Mouse (Mus musculus): ENCODE measurements at regions not wholly inside any gene's neighbourhood (a gene's known extent, or its start where the extent isn't known, plus 50 kb on each side); places are given as distances from the start of the nearest gene placed in this dataset.

- TF ChIP-seq CTCF (IDR thresholded peaks at IDR 0.05; ENCODE audit: control insufficient read depth, insufficient read depth, low read length) (no peak), POLR2A (IDR thresholded peaks at IDR 0.05; ENCODE audit: borderline replicate concordance, control insufficient read depth, low read depth, low read length) (no peak)
Observed at GRCm38 (mm10) chr9:40617036-40617675, 53.3 kb upstream of the Gm21915 start.

All from bone marrow, adult 2 months (tissue).